Mouse (Mus musculus) kidney, postnatal 25 days (tissue): ENCODE results near the gene Rpa2.
"Not testable (repeated sequence)": the region's sequence is repeated elsewhere in the genome, so short reads cannot be mapped to it uniquely, and the experiment has no call there.

Experiments used
- DNase-seq, 2 experiments: peaks; one replicate each; pipeline ENCODE4 v3.0.0; 2021; ENCODE audit warnings: mixed read lengths in 2 of 2

The Rpa2 gene

GRCm38 (mm10) chr4:132767914-132768876 is at the start of gene Rpa2:
Gene Rpa2, plus strand, starts transcription at chr4:132768332.
- DNase-seq: peak; percentile 99 to 100

GRCm38 (mm10) chr4:132728233-132728632 is 39.9 kb upstream of the Rpa2 start:
- no peak for DNase-seq

- DNase-seq: no peak
Observed at GRCm38 (mm10) chr4:132731616-132732015, 36.5 kb upstream of the Rpa2 start.

- peak; percentile 96 to 97 for DNase-seq
Observed at GRCm38 (mm10) chr4:132732148-132732684, 35.9 kb upstream of the Rpa2 start, which contains the start of gene Xkr8. Gene Xkr8, minus strand, starts transcription at chr4:132732546.

GRCm38 (mm10) chr4:132733071-132733770 is 34.9 kb upstream of the Rpa2 start:
- DNase-seq: no peak

DNA sequence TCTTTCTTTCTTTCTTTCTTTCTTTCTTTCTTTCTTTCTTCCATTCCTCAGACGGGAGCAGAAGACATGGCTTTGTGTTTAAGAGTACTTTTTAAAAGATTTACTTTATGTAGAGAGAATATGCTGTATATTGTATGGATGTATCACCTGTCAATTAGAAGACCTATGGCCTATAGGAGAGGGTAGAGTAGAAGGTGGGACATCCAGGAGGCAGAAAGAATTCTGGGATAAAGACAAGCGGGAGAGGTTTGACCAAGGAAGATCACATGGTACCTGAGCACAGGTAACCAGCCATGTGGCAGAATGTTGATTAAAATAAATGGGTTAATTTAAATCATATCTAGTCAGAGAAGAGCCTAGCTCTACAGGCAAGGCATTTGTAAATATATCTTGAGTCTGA is 33.4 kb upstream of the Rpa2 start:
- no peak for DNase-seq

DNA sequence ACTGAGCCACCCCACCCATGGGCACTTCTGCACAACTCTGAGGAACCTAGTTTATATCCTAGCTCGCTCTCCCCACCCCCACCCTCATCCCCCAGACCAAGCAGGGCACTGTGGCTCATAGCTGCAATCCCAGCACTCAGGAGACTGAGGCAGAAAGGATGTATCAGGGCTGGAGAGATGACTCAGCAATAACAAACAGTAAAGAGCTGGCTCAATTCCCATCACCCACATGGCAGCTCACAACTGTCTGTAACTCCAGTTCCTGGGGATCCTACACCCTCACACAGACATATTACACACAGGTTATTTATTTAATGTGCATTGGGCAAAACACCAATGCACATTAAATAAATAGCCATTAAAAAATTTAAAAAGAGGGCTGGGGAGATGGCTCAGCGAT is 32.7 kb upstream of the Rpa2 start:
- no peak for DNase-seq

GRCm38 (mm10) chr4:132735894-132736293 is 32.2 kb upstream of the Rpa2 start:
- peak; percentile 38 to 74 for DNase-seq

DNA sequence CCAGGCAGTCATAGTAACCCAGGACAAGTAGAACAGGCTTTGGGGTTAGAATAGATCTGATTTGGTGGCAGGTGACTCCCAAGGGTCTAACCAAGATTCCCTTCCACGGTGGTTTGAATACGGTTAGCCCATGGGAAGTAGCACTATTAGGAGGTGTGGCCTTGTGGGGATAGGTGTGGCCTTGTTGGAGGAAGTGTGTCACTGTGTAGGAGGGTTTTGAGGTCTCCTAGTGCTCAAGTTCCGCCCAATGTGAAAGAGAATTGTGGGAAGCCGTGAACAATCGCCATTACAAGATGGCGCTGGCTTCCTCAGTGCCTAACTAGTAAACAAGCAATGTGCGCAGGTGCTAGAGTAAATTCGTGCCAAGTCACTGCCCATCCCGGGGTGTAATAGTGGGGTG is 31.0 kb upstream of the Rpa2 start:
- not testable (repeated sequence) for DNase-seq

- no peak for DNase-seq
Observed at GRCm38 (mm10) chr4:132741491-132741890, 26.6 kb upstream of the Rpa2 start.

GRCm38 (mm10) chr4:132743992-132744911 is 23.9 kb upstream of the Rpa2 start:
- no peak for DNase-seq

GRCm38 (mm10) chr4:132746911-132747517 is 21.1 kb upstream of the Rpa2 start:
- no peak for DNase-seq

DNA sequence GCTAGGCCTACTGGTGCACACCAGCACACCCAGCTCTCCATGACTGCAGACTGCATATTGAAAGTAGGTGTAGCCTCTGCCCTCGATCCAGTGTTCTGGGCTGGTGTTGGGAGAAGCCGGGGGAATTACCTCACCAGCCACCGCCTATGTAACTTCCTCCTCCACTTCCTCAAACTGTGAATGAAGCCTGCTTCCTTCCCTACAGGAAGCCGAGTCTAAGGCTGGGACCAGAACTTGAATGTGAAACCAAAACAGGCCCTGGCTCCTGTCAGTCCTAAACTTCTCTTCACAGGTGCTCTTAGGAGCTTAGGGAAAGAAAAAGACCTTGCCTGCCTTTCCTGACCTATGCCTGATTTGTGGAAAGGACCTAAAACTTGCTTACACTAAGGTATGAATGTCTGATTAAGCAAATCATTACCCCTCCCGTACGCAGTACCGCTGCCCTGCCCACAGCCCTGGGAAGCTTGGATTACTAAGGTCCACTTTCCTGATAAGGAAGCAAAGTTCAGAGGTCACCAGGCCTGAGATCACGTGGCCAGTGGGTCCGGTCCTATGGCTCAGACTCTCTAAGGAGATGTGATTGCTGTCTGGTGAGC is 20.4 kb upstream of the Rpa2 start:
- peak; percentile 48 to 72 for DNase-seq

DNA sequence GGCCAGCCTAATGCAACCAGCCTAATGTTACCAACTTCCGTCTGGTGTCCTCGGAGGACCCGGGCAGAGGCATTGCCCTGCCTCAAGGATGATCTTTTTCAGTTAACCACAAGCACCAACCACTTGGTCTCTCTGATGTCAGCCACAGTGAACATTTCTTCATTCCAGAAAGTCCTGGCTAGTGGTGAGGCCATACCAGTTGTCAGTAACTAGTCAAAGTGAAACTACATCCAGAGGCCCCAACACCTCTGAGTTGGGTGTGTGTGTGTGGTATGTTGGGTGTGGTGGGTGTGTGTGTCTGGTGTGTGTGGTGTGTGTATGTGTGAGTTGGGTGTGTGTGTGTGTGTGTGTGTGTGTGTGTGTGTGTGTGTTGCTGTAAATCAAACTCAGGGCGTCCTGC is 19.4 kb upstream of the Rpa2 start:
- no peak for DNase-seq

DNA sequence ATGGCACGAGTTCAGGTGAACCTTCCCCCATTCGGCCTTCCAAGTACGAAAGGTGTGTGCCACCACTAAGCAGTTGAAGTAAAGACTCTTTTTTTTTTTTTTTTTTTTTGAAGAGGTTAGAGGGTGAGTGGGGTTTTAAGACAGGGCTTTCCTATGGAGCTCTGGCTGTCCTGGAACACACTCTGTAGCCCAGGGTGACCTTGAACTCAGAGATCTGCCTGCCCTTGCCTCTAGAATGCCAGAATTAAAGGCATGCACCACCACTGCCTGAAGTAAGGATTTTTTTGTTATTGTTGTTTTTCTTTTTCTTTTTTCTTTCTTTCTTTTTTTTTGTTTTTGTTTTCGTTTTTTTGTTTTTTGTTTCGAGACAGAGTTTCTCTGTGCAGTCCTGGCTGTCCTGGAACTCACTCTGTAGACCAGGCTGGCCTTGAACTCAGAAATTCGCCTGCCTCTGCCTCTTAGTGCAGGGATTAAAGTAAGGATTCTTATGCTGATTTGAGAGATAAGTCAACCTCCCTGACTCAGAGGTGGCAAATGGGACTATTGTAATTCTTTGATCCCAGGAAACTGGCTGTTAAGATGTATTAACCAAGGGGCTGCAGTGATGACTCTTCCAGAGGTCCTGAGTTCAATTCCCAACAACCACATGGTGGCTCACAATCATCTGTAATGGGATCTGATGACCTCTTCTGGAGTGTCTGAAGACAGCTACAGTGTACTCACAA is 18.7 kb upstream of the Rpa2 start:
- no peak for DNase-seq

- DNase-seq: no peak
Observed at GRCm38 (mm10) chr4:132752992-132753391, 15.1 kb upstream of the Rpa2 start.

GRCm38 (mm10) chr4:132756974-132757373 is 11.2 kb upstream of the Rpa2 start, which contains the start of gene Smpdl3b:
Gene Smpdl3b, minus strand, starts transcription at chr4:132757252.
- peak; percentile 80 to 91 for DNase-seq

DNA sequence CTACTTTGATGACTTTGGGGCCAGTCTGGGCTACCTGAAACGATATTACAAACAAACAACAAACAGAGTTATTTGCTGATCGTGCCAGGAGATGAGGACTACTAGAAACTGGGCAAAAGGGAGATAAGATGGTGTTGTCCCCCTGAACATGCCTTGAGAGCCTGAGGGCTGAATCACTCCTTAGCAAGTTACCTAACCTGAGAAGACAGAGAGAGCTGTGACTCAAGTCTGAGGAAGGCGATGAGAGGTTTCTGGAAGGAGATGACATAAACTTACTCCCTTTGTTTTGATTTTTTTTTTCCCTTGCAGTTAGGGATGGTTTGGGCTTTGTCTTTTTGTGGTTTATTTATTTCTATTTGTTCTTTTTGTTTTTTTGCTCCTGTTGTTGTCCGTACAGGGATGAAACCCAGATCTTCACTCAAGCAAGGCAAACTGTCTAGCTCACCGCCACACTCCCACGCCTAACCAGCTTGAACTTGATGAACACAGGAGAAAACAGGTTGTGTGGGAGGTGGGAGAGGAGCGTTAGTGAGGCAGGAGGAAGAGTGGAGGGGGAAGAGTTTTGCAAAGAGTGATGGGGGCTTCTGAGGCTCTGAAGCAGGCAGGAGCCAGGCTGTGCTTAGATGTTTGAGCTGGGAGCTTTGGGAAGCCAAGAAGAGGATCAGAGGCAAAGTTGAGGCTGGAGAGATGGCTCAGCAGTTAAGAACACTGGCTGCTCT is 10.3 kb upstream of the Rpa2 start:
- no peak for DNase-seq

GRCm38 (mm10) chr4:132760296-132760695 is 7.8 kb upstream of the Rpa2 start:
- DNase-seq: no peak

DNA sequence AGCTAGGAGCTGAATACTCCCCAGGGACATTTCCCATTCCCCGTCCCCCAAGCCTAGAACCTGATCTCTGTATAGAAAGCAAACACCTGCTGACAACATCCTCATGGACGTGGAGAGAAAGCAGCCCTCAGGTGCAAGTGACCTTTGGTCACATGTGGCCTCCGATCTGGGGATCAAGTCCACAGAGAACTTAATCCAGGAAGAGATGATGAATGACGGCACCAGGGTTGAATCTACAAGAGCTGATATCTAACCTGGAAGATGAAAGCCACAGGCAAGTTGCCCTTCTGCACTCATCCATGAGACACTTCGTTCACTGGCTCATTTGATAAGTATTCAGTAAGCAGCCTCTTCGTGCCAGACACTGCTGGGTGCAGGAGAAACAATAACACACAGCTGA is 5.5 kb upstream of the Rpa2 start:
- no peak for DNase-seq
